Mouse (Mus musculus): ENCODE data around the gene Tcf23. TPM values are rescaled to one million over a fixed set of nuclear protein-coding genes. Genes with fewer than 3 reads are reported as not detected.

Tcf23 gene
- polyA plus RNA-seq (2015; fragmentation: Nextera tagmentation; extraction: Ambion mirVana): not detected in 2 replicates

DNA sequence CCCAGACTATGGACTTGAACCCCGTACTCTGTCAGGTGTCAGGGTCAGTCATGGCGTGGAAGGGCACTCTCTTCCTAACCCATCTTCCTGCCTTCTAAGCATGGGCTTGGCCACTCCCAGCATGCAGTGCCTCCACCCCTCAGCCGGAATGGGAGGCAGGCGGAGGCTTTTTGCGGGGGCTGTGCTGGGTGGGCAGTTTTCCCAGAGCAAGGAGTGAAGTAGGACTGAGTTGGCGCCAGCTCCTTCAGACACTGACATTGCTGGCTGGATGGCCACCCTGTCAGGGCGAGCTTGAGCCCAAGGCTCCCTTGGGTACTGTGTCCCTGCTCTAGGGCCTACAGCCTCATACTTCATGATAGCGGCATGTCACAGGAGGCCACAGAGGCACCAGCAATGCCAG lies at the start of gene Tcf23:
TSS of gene Tcf23 (plus strand) at position 247 of the 400 bp plus-strand sequence.
- no peak for ATAC-seq (ENCODE audit: low FRiP score, low read depth)
- WGBS: 67% methylated on average over 8 of the region's 8 CpGs
- H3K9ac ChIP-seq: no peak within 1 kb of the TSS

DNA sequence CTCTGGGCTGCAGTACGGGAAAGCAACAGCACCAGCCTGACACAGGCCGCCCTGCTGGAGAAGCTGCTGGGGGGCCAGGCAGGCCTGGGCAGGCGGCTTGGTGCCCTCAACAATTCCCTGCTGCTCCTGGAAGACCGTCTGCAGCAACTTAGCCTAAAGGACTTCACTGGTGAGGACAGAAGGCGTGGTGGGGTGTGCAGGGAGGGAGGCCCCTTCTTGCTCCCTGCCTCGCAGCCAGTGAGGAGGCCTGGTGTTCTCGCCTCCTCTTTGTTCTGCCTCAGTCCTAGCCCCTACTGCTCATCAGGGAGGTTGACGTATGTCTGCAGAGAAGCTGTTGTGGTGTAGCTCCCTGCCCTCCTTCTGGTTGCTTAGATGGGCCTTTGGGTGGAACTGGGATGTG lies 49.8 kb upstream of the Tcf23 start:
- H3K4me1 ChIP-seq: peaks cover 84% of the 10 kb centered on the region
- H3K27ac ChIP-seq: 0 out of 2 replicates have a peak overlapping the region, but pooled peaks have one; percentile 10
- WGBS: 73% methylated on average over 8 of the region's 8 CpGs

More for the DNA sequence above, at the start of gene Tcf23:
- Histone ChIP-seq H3K9me3 (no peaks in the 10 kb centered on the region), H3K27me3 (peaks cover 3% of the 10 kb centered on the region; the same call in 1 of the 2 replicates), H3K4me2 (replicated peaks) (no peak within 1 kb of the TSS), H3K27ac (no peak within 1 kb of the TSS), H3K4me1 (no peaks in the 10 kb centered on the region), H3K4me3 (no peak within 1 kb of the TSS), H3K36me3 (no peaks in the 10 kb centered on the region)

DNA sequence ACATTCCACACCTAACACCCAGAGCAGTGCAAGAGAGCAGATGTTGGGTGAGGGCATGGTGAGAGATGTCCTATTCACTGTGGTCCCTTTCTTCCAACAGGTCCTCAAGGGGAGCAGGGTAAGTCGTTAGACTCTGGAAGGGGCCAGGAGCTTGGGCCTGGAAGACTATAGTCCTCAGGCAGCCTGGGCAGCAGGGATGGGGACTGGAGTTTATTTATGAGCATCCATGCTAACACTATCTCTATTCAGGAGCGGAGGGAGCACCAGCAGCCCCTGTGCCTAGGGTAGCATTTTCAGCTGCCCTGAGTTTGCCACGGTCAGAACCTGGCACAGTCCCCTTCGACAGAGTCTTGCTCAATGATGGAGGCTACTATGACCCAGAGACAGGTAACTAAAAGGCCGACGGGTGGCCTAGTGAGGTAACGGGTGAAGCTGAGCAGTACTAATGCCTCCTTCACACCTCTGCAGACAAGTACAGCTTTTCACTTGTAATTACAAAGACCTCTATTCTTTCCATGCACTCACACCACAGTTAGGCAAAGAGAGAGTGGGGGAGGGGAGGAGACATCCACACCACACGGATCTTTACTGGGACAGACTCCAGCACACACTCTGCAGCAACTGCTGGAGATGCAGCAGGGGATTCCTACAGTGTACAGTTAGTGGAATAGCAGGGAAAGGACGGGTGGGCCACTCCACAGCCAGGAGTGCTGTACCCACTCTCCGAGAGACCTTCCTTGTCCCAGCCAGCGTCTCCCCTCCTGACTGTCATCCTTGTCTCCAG lies 48.4 kb upstream of the Tcf23 start:
- Histone ChIP-seq H3K9me3 (no peaks in the 10 kb centered on the region), H3K4me3 (no peak overlapping the region), H3K27ac (peak overlapping the region; percentile 72; the same call in 1 of the 2 replicates), H3K36me3 (peaks cover 48% of the 10 kb centered on the region), H3K9ac (peak overlapping the region; percentile 8; the same call in 1 of the 2 replicates), H3K4me2 (replicated peaks) (peak overlapping the region; percentile 72; the same call in 1 of the 2 replicates), H3K4me1 (peaks cover 73% of the 10 kb centered on the region), H3K27me3 (no peaks in the 10 kb centered on the region)
- WGBS: 62% methylated on average over 11 of the region's 11 CpGs
- no peak for ATAC-seq (ENCODE audit: low FRiP score, low read depth)

More for the DNA sequence above, 49.8 kb upstream of the Tcf23 start:
- Histone ChIP-seq H3K9ac (peak overlapping the region; percentile 25; the same call in 1 of the 2 replicates), H3K36me3 (peaks cover 46% of the 10 kb centered on the region), H3K4me2 (replicated peaks) (no peak overlapping the region), H3K4me3 (peak overlapping the region; percentile 5; the same call in 1 of the 2 replicates), H3K27me3 (no peaks in the 10 kb centered on the region), H3K9me3 (no peaks in the 10 kb centered on the region)
- no peak for ATAC-seq (ENCODE audit: low FRiP score, low read depth)

GRCm38 (mm10) chr5:30920621-30921020 lies 47.8 kb upstream of the Tcf23 start:
- Histone ChIP-seq H3K9ac (no peak overlapping the region), H3K27me3 (no peaks in the 10 kb centered on the region), H3K4me1 (peaks cover 67% of the 10 kb centered on the region), H3K36me3 (peaks cover 52% of the 10 kb centered on the region), H3K27ac (peak overlapping the region; percentile 72; the same call in 1 of the 2 replicates), H3K9me3 (no peaks in the 10 kb centered on the region), H3K4me2 (replicated peaks) (peak overlapping the region; percentile 72; the same call in 1 of the 2 replicates), H3K4me3 (no peak overlapping the region)
- WGBS: 67% methylated on average over 19 of the region's 19 CpGs
- no peak for ATAC-seq (ENCODE audit: low FRiP score, low read depth)

DNA sequence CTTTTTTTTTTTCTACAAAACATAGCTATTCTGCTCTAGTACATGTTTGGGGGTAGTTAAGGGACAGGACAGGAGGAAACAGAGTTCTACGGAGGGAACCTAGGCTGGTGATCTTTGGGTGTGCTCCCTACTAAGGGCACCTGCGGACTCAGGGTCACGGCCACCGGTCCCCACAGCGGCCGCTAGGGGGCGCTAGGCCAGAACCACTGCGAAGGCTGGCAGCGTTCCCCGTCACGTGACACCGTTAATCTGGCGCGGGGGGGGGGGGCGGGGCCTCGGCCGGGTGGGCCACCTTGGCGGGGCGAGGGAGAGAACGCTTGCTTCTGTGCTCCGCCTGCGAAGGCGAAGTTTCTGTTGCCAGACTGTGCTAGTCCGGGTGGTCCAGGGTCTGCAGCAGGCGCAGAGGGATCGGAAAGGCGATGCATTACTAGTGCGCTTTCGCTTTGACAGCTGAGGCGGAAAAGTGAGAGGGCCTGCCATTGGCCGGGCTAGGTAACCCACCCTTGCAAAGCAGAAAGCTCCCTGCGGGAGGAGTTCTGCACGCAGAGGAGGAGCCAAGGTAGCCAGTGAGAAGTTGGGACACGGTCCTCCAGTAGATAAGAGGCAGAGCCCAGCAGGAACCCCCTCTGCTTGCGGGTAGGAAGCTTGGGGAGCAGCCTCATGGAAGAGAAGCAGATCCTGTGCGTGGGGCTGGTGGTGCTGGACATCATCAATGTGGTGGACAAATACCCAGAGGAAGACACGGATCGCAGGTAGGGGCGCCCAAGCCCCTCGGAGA lies 47.0 kb upstream of the Tcf23 start, which contains the start of gene Khk:
TSS of gene Khk (plus strand) at position 176 of the 778 bp plus-strand sequence.
- Histone ChIP-seq H3K4me3 (peak within 1 kb of the TSS; percentile 38), H3K36me3 (peaks cover 52% of the 10 kb centered on the region), H3K27ac (peak within 1 kb of the TSS; percentile 83), H3K4me1 (peaks cover 61% of the 10 kb centered on the region), H3K9me3 (no peaks in the 10 kb centered on the region), H3K9ac (peak within 1 kb of the TSS; percentile 63), H3K27me3 (no peaks in the 10 kb centered on the region), H3K4me2 (replicated peaks) (peak within 1 kb of the TSS; percentile 72)
- peak; percentile 90 for ATAC-seq (ENCODE audit: low FRiP score, low read depth)
- WGBS: 3% methylated on average over 32 of the region's 40 CpGs

- Histone ChIP-seq H3K27ac (0 out of 2 replicates have a peak overlapping the region, but pooled peaks have one; percentile 83), H3K36me3 (peaks cover 42% of the 10 kb centered on the region), H3K4me2 (replicated peaks) (peak overlapping the region; percentile 72), H3K4me1 (peaks cover 50% of the 10 kb centered on the region), H3K27me3 (no peaks in the 10 kb centered on the region), H3K9ac (peak overlapping the region; percentile 63), H3K4me3 (peak overlapping the region; percentile 38), H3K9me3 (no peaks in the 10 kb centered on the region)
- WGBS: 76% methylated on average over 10 of the region's 10 CpGs
- ATAC-seq (ENCODE audit: low FRiP score, low read depth): no peak
These were observed 45.9 kb upstream of the Tcf23 start for GRCm38 (mm10) chr5:30922581-30923041.

DNA sequence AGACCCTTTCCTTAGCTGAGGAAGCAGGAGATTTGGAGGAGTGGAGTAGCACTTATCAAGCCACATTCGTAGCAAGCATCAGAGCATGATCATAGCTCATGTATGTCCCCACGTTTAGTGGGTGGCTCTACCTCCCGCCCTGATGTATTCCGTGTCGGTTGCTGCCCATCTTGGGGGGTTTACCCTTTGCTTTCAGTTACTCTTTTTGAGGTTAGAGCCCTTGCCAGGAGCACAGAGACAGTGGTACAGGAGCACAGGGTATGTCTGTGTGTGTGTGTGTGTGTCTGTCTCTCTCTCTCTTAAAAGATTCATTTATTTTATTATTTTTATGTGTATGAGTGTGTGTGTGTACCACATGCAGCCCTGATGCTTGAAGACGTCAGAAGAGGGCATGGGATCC lies 45.3 kb upstream of the Tcf23 start:
- WGBS: 81% methylated on average over 6 of the region's 6 CpGs
- H3K4me1 ChIP-seq: peaks cover 49% of the 10 kb centered on the region

DNA sequence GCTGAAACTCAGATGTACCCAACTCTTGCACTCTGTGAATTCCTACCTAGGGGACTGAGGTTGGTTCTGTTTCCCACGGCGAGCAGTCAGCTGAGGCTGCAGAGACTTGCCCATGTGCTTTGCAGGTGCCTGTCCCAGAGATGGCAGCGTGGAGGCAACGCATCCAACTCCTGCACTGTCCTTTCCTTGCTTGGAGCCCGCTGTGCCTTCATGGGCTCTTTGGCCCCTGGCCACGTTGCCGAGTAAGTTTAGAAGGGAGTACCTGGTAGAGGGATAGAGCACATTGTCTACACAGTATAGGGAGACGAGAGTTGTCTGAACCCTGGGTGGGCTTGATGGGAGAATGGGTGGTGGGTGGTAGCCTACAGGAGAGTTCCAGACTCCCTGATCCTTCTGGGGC lies 43.8 kb upstream of the Tcf23 start:
- H3K4me2 ChIP-seq (replicated peaks): no peak overlapping the region
- 78% methylated on average over 8 of the region's 8 CpGs for WGBS
- H3K4me1 ChIP-seq: peaks cover 35% of the 10 kb centered on the region
- H3K4me3 ChIP-seq: no peak overlapping the region
- no peak for ATAC-seq (ENCODE audit: low FRiP score, low read depth)
- H3K9me3 ChIP-seq: no peaks in the 10 kb centered on the region
- H3K9ac ChIP-seq: no peak overlapping the region
- no peaks in the 10 kb centered on the region for H3K27me3 ChIP-seq
- peaks cover 22% of the 10 kb centered on the region for H3K36me3 ChIP-seq
- no peak overlapping the region for H3K27ac ChIP-seq

More for the DNA sequence above, 45.3 kb upstream of the Tcf23 start:
- Histone ChIP-seq H3K9ac (no peak overlapping the region), H3K36me3 (peaks cover 36% of the 10 kb centered on the region), H3K4me3 (no peak overlapping the region), H3K9me3 (no peaks in the 10 kb centered on the region), H3K4me2 (replicated peaks) (peak overlapping the region; percentile 72), H3K27ac (0 out of 2 replicates have a peak overlapping the region, but pooled peaks have one; percentile 15), H3K27me3 (no peaks in the 10 kb centered on the region)
- no peak for ATAC-seq (ENCODE audit: low FRiP score, low read depth)

DNA sequence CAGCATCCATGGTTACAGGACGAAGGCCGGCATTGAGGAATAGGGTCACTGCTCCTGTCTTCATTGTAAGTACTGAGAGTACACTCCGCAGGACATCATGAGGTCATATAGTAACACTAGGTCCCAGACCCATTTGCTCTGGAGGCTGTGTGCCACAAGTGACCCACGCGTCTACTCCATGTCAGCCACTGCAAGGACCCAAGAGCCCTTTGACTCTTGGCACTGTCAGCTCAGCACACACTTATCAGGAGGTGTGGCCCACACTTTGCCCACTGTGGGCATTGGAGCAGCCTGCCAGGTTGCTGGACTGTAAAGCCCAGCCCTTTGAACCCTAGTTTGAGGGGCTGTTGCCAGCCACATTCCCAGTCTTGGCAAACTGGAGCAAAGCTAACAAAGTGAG lies 43.2 kb upstream of the Tcf23 start:
- H3K4me2 ChIP-seq (replicated peaks): no peak overlapping the region
- H3K9me3 ChIP-seq: no peaks in the 10 kb centered on the region
- H3K4me3 ChIP-seq: no peak overlapping the region
- no peak for ATAC-seq (ENCODE audit: low FRiP score, low read depth)
- H3K27me3 ChIP-seq: no peaks in the 10 kb centered on the region
- no peak overlapping the region for H3K27ac ChIP-seq
- WGBS: 92% methylated on average over 5 of the region's 5 CpGs
- peaks cover 16% of the 10 kb centered on the region for H3K36me3 ChIP-seq
- no peak overlapping the region for H3K9ac ChIP-seq
- peaks cover 30% of the 10 kb centered on the region for H3K4me1 ChIP-seq

DNA sequence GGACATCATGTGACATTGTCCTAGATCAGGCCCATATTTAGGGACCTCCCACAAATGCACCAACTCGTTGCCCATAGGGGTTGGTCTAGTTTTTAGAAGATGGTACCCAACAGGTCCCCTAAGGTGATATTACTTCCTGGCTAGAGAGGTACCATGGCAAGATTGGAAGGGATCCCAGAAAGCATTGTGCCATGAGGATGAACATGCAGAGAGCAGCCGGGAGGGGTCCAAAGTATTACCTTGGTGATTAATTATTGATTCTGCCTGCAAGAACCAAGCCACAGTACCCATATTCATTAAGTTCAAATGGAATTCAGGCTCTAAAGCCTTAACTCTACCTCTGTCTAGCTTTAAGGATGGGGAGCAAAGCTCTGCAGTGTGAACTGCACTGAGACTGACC lies 42.4 kb upstream of the Tcf23 start:
- peaks cover 7% of the 10 kb centered on the region; the same call in 1 of the 2 replicates for H3K36me3 ChIP-seq
- no peaks in the 10 kb centered on the region for H3K9me3 ChIP-seq
- peaks cover 25% of the 10 kb centered on the region for H3K4me1 ChIP-seq
- no peak overlapping the region for H3K4me3 ChIP-seq
- no peaks in the 10 kb centered on the region for H3K27me3 ChIP-seq
- 90% methylated on average over 2 of the region's 2 CpGs for WGBS
- no peak overlapping the region for H3K4me2 ChIP-seq (replicated peaks)
- H3K9ac ChIP-seq: no peak overlapping the region
- H3K27ac ChIP-seq: no peak overlapping the region
- ATAC-seq (ENCODE audit: low FRiP score, low read depth): no peak

GRCm38 (mm10) chr5:30927945-30928529 lies 40.4 kb upstream of the Tcf23 start:
- ATAC-seq (ENCODE audit: low FRiP score, low read depth): no peak
- Histone ChIP-seq H3K4me1 (peaks cover 10% of the 10 kb centered on the region), H3K27me3 (no peaks in the 10 kb centered on the region), H3K27ac (no peak overlapping the region), H3K4me2 (replicated peaks) (peak overlapping the region; percentile 48), H3K4me3 (0 out of 2 replicates have a peak overlapping the region, but pooled peaks have one; percentile 5), H3K36me3 (peaks cover 6% of the 10 kb centered on the region; the same call in 1 of the 2 replicates), H3K9ac (no peak overlapping the region), H3K9me3 (no peaks in the 10 kb centered on the region)
- 43% methylated on average over 7 of the region's 7 CpGs for WGBS
